Mouse (Mus musculus) thymus, postnatal 4 days (tissue): ENCODE data around the gene Dnah17.

Experiments
- DNase-seq: peaks from one replicate; pipeline ENCODE4 v3.0.0; 2021

The Dnah17 gene

GRCm38 (mm10) chr11:118130534-118130933, at the start of gene Dnah17:
Gene Dnah17, minus strand, starts transcription at chr11:118130634.
- no peak for DNase-seq

- DNase-seq: no peak
These were observed 49.8 kb upstream of the Dnah17 start for GRCm38 (mm10) chr11:118180199-118180598.

GRCm38 (mm10) chr11:118178236-118178635, 47.8 kb upstream of the Dnah17 start:
- no peak for DNase-seq

- DNase-seq: no peak
These were observed 44.3 kb upstream of the Dnah17 start for GRCm38 (mm10) chr11:118174752-118175151.

GRCm38 (mm10) chr11:118172768-118173167, 42.3 kb upstream of the Dnah17 start:
- DNase-seq: no peak

GRCm38 (mm10) chr11:118170333-118170732, 39.9 kb upstream of the Dnah17 start:
- no peak for DNase-seq

GRCm38 (mm10) chr11:118168714-118169113, 38.3 kb upstream of the Dnah17 start:
- no peak for DNase-seq

- DNase-seq: no peak
These were observed 36.2 kb upstream of the Dnah17 start for GRCm38 (mm10) chr11:118166626-118167025.

- DNase-seq: no peak
These were observed 35.2 kb upstream of the Dnah17 start for GRCm38 (mm10) chr11:118165681-118166080.

GRCm38 (mm10) chr11:118164566-118164965, 34.1 kb upstream of the Dnah17 start:
- DNase-seq: no peak

- DNase-seq: no peak
These were observed 31.8 kb upstream of the Dnah17 start for GRCm38 (mm10) chr11:118162245-118162644.

- no peak for DNase-seq
These were observed 30.8 kb upstream of the Dnah17 start for GRCm38 (mm10) chr11:118161240-118161639.

- DNase-seq: no peak
These were observed 30.3 kb upstream of the Dnah17 start for GRCm38 (mm10) chr11:118160763-118161162.

GRCm38 (mm10) chr11:118158753-118159152, 28.3 kb upstream of the Dnah17 start:
- no peak for DNase-seq

GRCm38 (mm10) chr11:118156480-118157060, 26.1 kb upstream of the Dnah17 start:
- no peak for DNase-seq

GRCm38 (mm10) chr11:118152964-118153363, 22.5 kb upstream of the Dnah17 start:
- DNase-seq: no peak

GRCm38 (mm10) chr11:118151423-118152180, 21.2 kb upstream of the Dnah17 start:
- DNase-seq: peak; percentile 54

- DNase-seq: no peak
These were observed 19.8 kb upstream of the Dnah17 start for GRCm38 (mm10) chr11:118150115-118150701.

GRCm38 (mm10) chr11:118147877-118148637, 17.6 kb upstream of the Dnah17 start:
- DNase-seq: no peak

GRCm38 (mm10) chr11:118146446-118146845, 16.0 kb upstream of the Dnah17 start:
- no peak for DNase-seq

GRCm38 (mm10) chr11:118145771-118146351, 15.4 kb upstream of the Dnah17 start:
- DNase-seq: peak; percentile 70

GRCm38 (mm10) chr11:118145092-118145491, 14.7 kb upstream of the Dnah17 start:
- no peak for DNase-seq

- DNase-seq: no peak
These were observed 13.3 kb upstream of the Dnah17 start for GRCm38 (mm10) chr11:118143731-118144130.
